Comparison of ENCODE assay signal across 9 mouse cellular contexts in genomic region chr1:153317486-153318260, GRCm38 (mm10). TPM values are rescaled to one million over a fixed set of nuclear protein-coding genes. Genes with fewer than 3 reads are reported as not detected.
DNase-seq lines count a peak whose midpoint lies in the region; ATAC-seq and TF ChIP-seq lines count a peak whose summit lies in the region.
"Had no signal": no experiment of that assay in that cellular context is flagged by ENCODE, and none has a peak within 500 bp of the region (broad histone marks: within the 10 kb centered on the region; RNA-seq: fewer than 3 reads in every experiment).

No protein-coding gene starts in this region.

- TF ChIP-seq POLR2A in kidney, adult 2 months (IDR thresholded peaks at IDR 0.05; ENCODE audit: low read depth, low read length): no peak

- H3K9me3 ChIP-seq in kidney, embryonic 14.5 days (ENCODE audit: control insufficient read depth, low read length): no peaks in the 10 kb centered on the region
- H3K9me3 ChIP-seq in intestine, embryonic 15.5 days: no peaks in the 10 kb centered on the region

- 61% methylated on average over 16 of the region's 16 CpGs for WGBS in kidney, adult 2 months
- WGBS in kidney, embryonic 14.5 days: 63% methylated on average over 16 of the region's 16 CpGs
- 50% methylated on average over 16 of the region's 16 CpGs for WGBS in intestine, embryonic 15.5 days

- H3K27me3 ChIP-seq in kidney, adult 2 months (replicated peaks; ENCODE audit: control insufficient read depth, insufficient read depth, low read length): no peaks in the 10 kb centered on the region
- no peaks in the 10 kb centered on the region for H3K27me3 ChIP-seq in kidney, embryonic 14.5 days (ENCODE audit: control insufficient read depth, insufficient read depth, low read length)
- H3K27me3 ChIP-seq in intestine, embryonic 15.5 days (replicated peaks): no peaks in the 10 kb centered on the region

- no peak for TF ChIP-seq CTCF in kidney, adult 2 months (conservative IDR thresholded peaks at IDR 0.05; ENCODE audit: insufficient read depth, insufficient read length, low read depth, low read length)

- H3K36me3 ChIP-seq in kidney, adult 2 months (ENCODE audit: control insufficient read depth, insufficient read depth, low read length): no peaks in the 10 kb centered on the region
- H3K36me3 ChIP-seq in kidney, embryonic 14.5 days (ENCODE audit: control insufficient read depth, insufficient read depth, low read length): no peaks in the 10 kb centered on the region
- 0 out of 2 replicates have a peak, but pooled peaks cover 3% of the 10 kb centered on the region for H3K36me3 ChIP-seq in intestine, embryonic 15.5 days

- H3K9ac ChIP-seq in kidney, embryonic 14.5 days (ENCODE audit: low read depth, low read length): no peak overlapping the region
- H3K9ac ChIP-seq in intestine, embryonic 15.5 days: no peak overlapping the region

- peak; percentile 38 for DNase-seq in kidney, adult 2 months
- DNase-seq in B cell, adult 2 months: peak; percentile 66 to 71
- DNase-seq in adipocyte (ENCODE audit: low spot score): peak; percentile 51
- DNase-seq in left cerebral cortex, adult 18-20 months (ENCODE audit: low spot score in 2 of 2): no peak
- DNase-seq in layer of hippocampus, adult 8-10 months (ENCODE audit: low spot score in 2 of 2): no peak
- no peak for DNase-seq in layer of hippocampus, postnatal 25 days (ENCODE audit: extremely low spot score in 1 of 2, low spot score in 1 of 2)

- no peak for ATAC-seq in kidney, embryonic 14.5 days (ENCODE audit: low FRiP score, low TSS enrichment)
- ATAC-seq in intestine, embryonic 15.5 days: no peak

- H3K4me3 ChIP-seq in kidney, adult 2 months (ENCODE audit: insufficient read depth, low read depth, low read length): no peak overlapping the region
- no peak overlapping the region for H3K4me3 ChIP-seq in kidney, embryonic 14.5 days (ENCODE audit: low read length)
- no peak overlapping the region for H3K4me3 ChIP-seq in intestine, embryonic 15.5 days (replicated peaks)
- H3K4me3 ChIP-seq: left cerebral cortex, adult 2 months had no signal

- no peak overlapping the region for H3K27ac ChIP-seq in kidney, adult 2 months (ENCODE audit: insufficient read depth, low read depth, low read length)
- H3K27ac ChIP-seq in kidney, embryonic 14.5 days (ENCODE audit: low read depth, low read length): no peak overlapping the region
- H3K27ac ChIP-seq in intestine, embryonic 15.5 days: peak overlapping the region; percentile 38
- H3K27ac ChIP-seq: left cerebral cortex, adult 2 months had no signal

- H3K4me2 ChIP-seq in kidney, embryonic 14.5 days (replicated peaks; ENCODE audit: low read depth, low read length): no peak overlapping the region
- no peak overlapping the region for H3K4me2 ChIP-seq in intestine, embryonic 15.5 days (replicated peaks)

- no peaks in the 10 kb centered on the region; the same call in 1 of the 2 replicates for H3K4me1 ChIP-seq in kidney, adult 2 months (ENCODE audit: control insufficient read depth, insufficient read depth, low read length)
- H3K4me1 ChIP-seq in kidney, embryonic 14.5 days (ENCODE audit: control insufficient read depth, insufficient read depth, low read length): peaks cover 40% of the 10 kb centered on the region
- peaks cover 36% of the 10 kb centered on the region for H3K4me1 ChIP-seq in intestine, embryonic 15.5 days (replicated peaks)

RNA-seq across cellular contexts. Expression of gene Lamc1, which starts 14.9 kb away (rescaled TPM):
- polyA plus RNA-seq in kidney, adult 2 months (2012; rRNA removed): 44.6 and 47.8 TPM in 2 replicates
- polyA plus RNA-seq in kidney, embryonic 14.5 days (2014; fragmentation: Nextera tagmentation; extraction: Ambion mirVana): 112 and 151 TPM in 2 replicates
- 58.1 and 60.9 TPM in 2 replicates for polyA plus RNA-seq in intestine, embryonic 15.5 days (2015; fragmentation: Nextera tagmentation; extraction: Ambion mirVana)
- 10 to 100 TPM; 25.3 to 25.5 TPM for total RNA-seq in left cerebral cortex, adult 18-20 months (2021)
- 10 to 100 TPM; 25.3 to 32.3 (median 28.6) TPM for total RNA-seq in layer of hippocampus, adult 8-10 months (2022)
- 10 to 100 TPM; 30.8 to 31.8 TPM for total RNA-seq in layer of hippocampus, postnatal 25 days (2021)

Comparison
In these comparisons a context has a peak if more than half of its experiments do, and no peak if none do; other contexts are left out.
1. DNase-seq: peak in kidney, adult 2 months (single experiment), B cell, adult 2 months (2 of 2) and adipocyte (single experiment); none in left cerebral cortex, adult 18-20 months (0 of 2), layer of hippocampus, adult 8-10 months (0 of 2) and layer of hippocampus, postnatal 25 days (0 of 2).